Mouse (Mus musculus) hindbrain, postnatal 0 days (tissue): Measurements from ENCODE around the gene Gm49425. TPM values are rescaled to one million over a fixed set of nuclear protein-coding genes. Genes with fewer than 3 reads are reported as not detected.

Experiments used
- ATAC-seq: fragments of 200-750 bp; cut with Nextera tagmentation; 2 replicates; pipeline ENCODE4 v1.8.0; 2017; ENCODE audit warnings: mild to moderate bottlenecking, moderate TSS enrichment, moderate library complexity
- DNase-seq: peaks from one replicate; pipeline ENCODE4 v3.0.0-alpha.2; 2015; ENCODE audit warnings: low spot score
- H3K27ac ChIP-seq: fragments of 300-500 bp; sonication (generic); 2 replicates; pipeline ENCODE4 v1.5.1; 2014; ENCODE audit warnings: mild to moderate bottlenecking
- H3K27me3 ChIP-seq: fragments of 300-500 bp; sonication (generic); 2 replicates; pipeline ENCODE4 v1.6.1; 2014; ENCODE audit warnings: low read length, mixed read lengths; ENCODE audit not compliant: insufficient read depth
- H3K36me3 ChIP-seq: fragments of 300-500 bp; sonication (generic); 2 replicates; pipeline ENCODE4 v1.6.1; 2014; ENCODE audit warnings: low read length, mixed read lengths; ENCODE audit not compliant: insufficient read depth
- H3K4me1 ChIP-seq: fragments of 300-500 bp; sonication (generic); 2 replicates; pipeline ENCODE4 v1.6.1; 2014; ENCODE audit warnings: antibody characterized with exemption, low read length, mixed read lengths; ENCODE audit not compliant: insufficient read depth
- H3K4me2 ChIP-seq: fragments of 300-500 bp; sonication (generic); 2 replicates; pipeline ENCODE4 v1.6.1; 2014; ENCODE audit warnings: low read depth, mild to moderate bottlenecking, low read length, moderate library complexity, mixed read lengths
- H3K4me3 ChIP-seq: fragments of 300-500 bp; sonication (generic); 2 replicates; pipeline ENCODE4 v1.5.1; 2014; ENCODE audit warnings: low read length
- H3K9ac ChIP-seq: fragments of 300-500 bp; sonication (generic); replicated peaks from 2 replicates; pipeline ENCODE4 v1.6.1; 2014; ENCODE audit warnings: mild to moderate bottlenecking, low read length, moderate library complexity, mixed read lengths
- H3K9me3 ChIP-seq: fragments of 300-500 bp; sonication (generic); 2 replicates; pipeline ENCODE4 v1.6.1; 2016; ENCODE audit warnings: low read length, mixed read lengths
- CTCF ChIP-seq: IDR thresholded peaks from 2 replicates; pipeline ENCODE4 v1.5.1; 2016; ENCODE audit warnings: antibody characterized with exemption, control low read depth, low read depth
- WGBS: fragments of 180-500 bp; shearing (Covaris S2); extraction: QIAGEN DNeasy Blood & Tissue Kit; methylation state at CpG from one replicate; pipeline ENCODE4 v1.1.7; 2014; 5-methylcytosine and 5-hydroxymethylcytosine counted together
- microRNA-seq, 2 experiments: library from miRNA; unstranded; fragments of <30 nt; microRNA quantifications; one replicate each; pipeline ENCODE4; 2016
- polyA plus RNA-seq: library from polyadenylated mRNA; unstranded; fragments of >200 nt; fragmentation: Nextera tagmentation; extraction: Ambion mirVana; gene quantifications from 2 replicates; pipeline ENCODE4 v1.2.1, GENCODE M21; 2015
- total RNA-seq: library from RNA; depleted of rRNA; stranded (reverse); fragments of >200 nt; gene quantifications from 2 replicates; pipeline ENCODE4 v1.2.3, GENCODE M21; 2014; rRNA removed

The Gm49425 gene
- total and polyA plus RNA-seq, 2 experiments from 2014 or later = not detected

GRCm38 (mm10) chr15:101479007-101479665 is 37.9 kb downstream of the Gm49425 start:
- peak; percentile 58; the same call in 1 of the 2 replicates for ATAC-seq
- DNase-seq = peak; percentile 55
- TF ChIP-seq CTCF = peak; percentile 67
- Histone ChIP-seq H3K4me3 (peak overlapping the region; percentile 19), H3K4me2 (peak overlapping the region; percentile 53), H3K4me1 (peaks cover 6% of the 10 kb centered on the region), H3K36me3 (no peaks in the 10 kb centered on the region), H3K9ac (peak overlapping the region; percentile 41; the same call in 1 of the 2 replicates), H3K9me3 (no peaks in the 10 kb centered on the region), H3K27ac (no peak overlapping the region), H3K27me3 (no peaks in the 10 kb centered on the region; the same call in 1 of the 2 replicates)
- WGBS = 8% methylated on average over 31 of the region's 31 CpGs

- no peak within 1 kb of the TSS for H3K27ac ChIP-seq
- H3K27me3 ChIP-seq = no peaks in the 10 kb centered on the region; the same call in 1 of the 2 replicates
- TF ChIP-seq CTCF = no peak
- no peak for DNase-seq
- H3K4me3 ChIP-seq = no peak within 1 kb of the TSS
- H3K9me3 ChIP-seq = no peaks in the 10 kb centered on the region
- ATAC-seq = no peak
- no peaks in the 10 kb centered on the region for H3K36me3 ChIP-seq
- no peak within 1 kb of the TSS for H3K9ac ChIP-seq
- H3K4me1 ChIP-seq = no peaks in the 10 kb centered on the region
- WGBS = 39% methylated on average over 10 of the region's 10 CpGs
- no peak within 1 kb of the TSS for H3K4me2 ChIP-seq
These were observed 44.0 kb downstream of the Gm49425 start, which contains the start of gene Krt86 for GRCm38 (mm10) chr15:101472952-101473528. Gene Krt86, plus strand, starts transcription at chr15:101473478.

GRCm38 (mm10) chr15:101469093-101469492 is 48.0 kb downstream of the Gm49425 start:
- Histone ChIP-seq H3K27ac (no peak overlapping the region), H3K4me3 (no peak overlapping the region), H3K9ac (no peak overlapping the region), H3K4me1 (no peaks in the 10 kb centered on the region), H3K4me2 (no peak overlapping the region), H3K9me3 (no peaks in the 10 kb centered on the region), H3K36me3 (no peaks in the 10 kb centered on the region), H3K27me3 (no peaks in the 10 kb centered on the region)
- no peak for ATAC-seq
- 86% methylated on average over 4 of the region's 4 CpGs for WGBS
- TF ChIP-seq CTCF = no peak
- no peak for DNase-seq

Small RNA genes within 50 kb of the gene (microRNA-seq; reads per million reads assigned to microRNA genes)
- gene Gm44393 = 0 reads per million in 2 experiments

Other genes starting within 250 kb of the Gm49425 start
- gene Atg101, start 233.0 kb downstream of the Gm49425 start, total RNA-seq = 44.1 and 52.3 TPM in 2 replicates
- 69.1 and 75.3 TPM in 2 replicates for gene Atg101, start 233.0 kb downstream of the Gm49425 start, polyA plus RNA-seq
- gene 6030408B16Rik, start 224.0 kb downstream of the Gm49425 start, total RNA-seq = not detected in 2 replicates
- 0.15 and 0.30 TPM in 2 replicates for gene 6030408B16Rik, start 224.0 kb downstream of the Gm49425 start, polyA plus RNA-seq
- gene Krt80, start 147.1 kb downstream of the Gm49425 start, total RNA-seq = 0.43 and 1.2 TPM in 2 replicates
- 0.30 and 0.33 TPM in 2 replicates for gene Krt80, start 147.1 kb downstream of the Gm49425 start, polyA plus RNA-seq
- 0.40 and 0.73 TPM in 2 replicates for gene Krt7, start 106.2 kb downstream of the Gm49425 start, total RNA-seq
- gene Krt7, start 106.2 kb downstream of the Gm49425 start, polyA plus RNA-seq = 0.84 and 0.95 TPM in 2 replicates
- gene Krt87, start 78.5 kb downstream of the Gm49425 start, total RNA-seq = 0.75 and 1.5 TPM in 2 replicates
- 0.69 and 0.96 TPM in 2 replicates for gene Krt87, start 78.5 kb downstream of the Gm49425 start, polyA plus RNA-seq
- not detected in 2 replicates for gene Krt88, start 69.5 kb downstream of the Gm49425 start, total RNA-seq
- 0.16 TPM in 1 of 2 replicates, not detected in the other for gene Krt88, start 69.5 kb downstream of the Gm49425 start, polyA plus RNA-seq
- not detected in 2 replicates for gene Krt81, start 53.5 kb downstream of the Gm49425 start, total RNA-seq
- gene Krt81, start 53.5 kb downstream of the Gm49425 start, polyA plus RNA-seq = 0.09 TPM in 1 of 2 replicates, not detected in the other
- 0.05 TPM in 1 of 2 replicates, not detected in the other for gene Krt86, start 43.8 kb downstream of the Gm49425 start, total RNA-seq
- 0.26 and 0.34 TPM in 2 replicates for gene Krt86, start 43.8 kb downstream of the Gm49425 start, polyA plus RNA-seq
- not detected in 2 replicates for gene Krt83, start 25.7 kb downstream of the Gm49425 start, total RNA-seq
- gene Krt83, start 25.7 kb downstream of the Gm49425 start, polyA plus RNA-seq = not detected in 2 replicates
- not detected in 2 replicates for gene Krt84, start 15.6 kb upstream of the Gm49425 start, total RNA-seq
- gene Krt84, start 15.6 kb upstream of the Gm49425 start, polyA plus RNA-seq = not detected in 2 replicates
- not detected in 2 replicates for gene Krt82, start 33.4 kb upstream of the Gm49425 start, total RNA-seq
- gene Krt82, start 33.4 kb upstream of the Gm49425 start, polyA plus RNA-seq = not detected in 2 replicates
- gene Krt90, start 45.7 kb upstream of the Gm49425 start, total RNA-seq = 0.11 TPM in 1 of 2 replicates, not detected in the other
- 0.11 and 0.26 TPM in 2 replicates for gene Krt90, start 45.7 kb upstream of the Gm49425 start, polyA plus RNA-seq
- gene Krt75, start 56.6 kb upstream of the Gm49425 start, total RNA-seq = 0.10 and 0.47 TPM in 2 replicates
- gene Krt75, start 56.6 kb upstream of the Gm49425 start, polyA plus RNA-seq = 0.09 and 0.15 TPM in 2 replicates
- gene Gm5414, start 110.9 kb upstream of the Gm49425 start, total RNA-seq = not detected in 2 replicates
- gene Gm5414, start 110.9 kb upstream of the Gm49425 start, polyA plus RNA-seq = not detected in 2 replicates
- gene Gm5478, start 130.1 kb upstream of the Gm49425 start, total RNA-seq = not detected in 2 replicates
- not detected in 2 replicates for gene Gm5478, start 130.1 kb upstream of the Gm49425 start, polyA plus RNA-seq
- gene Krt6b, start 163.0 kb upstream of the Gm49425 start, total RNA-seq = not detected in 2 replicates
- not detected in 2 replicates for gene Krt6b, start 163.0 kb upstream of the Gm49425 start, polyA plus RNA-seq
- not detected in 2 replicates for gene Krt6a, start 177.0 kb upstream of the Gm49425 start, total RNA-seq
- 0.13 TPM in 1 of 2 replicates, not detected in the other for gene Krt6a, start 177.0 kb upstream of the Gm49425 start, polyA plus RNA-seq
- gene Krt5, start 195.6 kb upstream of the Gm49425 start, total RNA-seq = not detected in 2 replicates
- gene Krt5, start 195.6 kb upstream of the Gm49425 start, polyA plus RNA-seq = 0.15 TPM in 1 of 2 replicates, not detected in the other
- gene Krt71, start 225.8 kb upstream of the Gm49425 start, total RNA-seq = 2.1 and 2.2 TPM in 2 replicates
- 1.2 and 1.9 TPM in 2 replicates for gene Krt71, start 225.8 kb upstream of the Gm49425 start, polyA plus RNA-seq